Mouse (Mus musculus) erythroblast, embryonic 14.5 days (primary cell): ENCODE measurements around the gene Milr1.

Source experiments
- GATA1 ChIP-seq: IDR thresholded peaks from 2 replicates; pipeline ENCODE4 v1.6.1; 2012; ENCODE audit warnings: low read length, inconsistent platforms, mixed read lengths
- TAL1 ChIP-seq: IDR thresholded peaks from 3 replicates; pipeline ENCODE4 v1.6.1; 2012; ENCODE audit warnings: low read length, inconsistent platforms, mixed read lengths

DNA sequence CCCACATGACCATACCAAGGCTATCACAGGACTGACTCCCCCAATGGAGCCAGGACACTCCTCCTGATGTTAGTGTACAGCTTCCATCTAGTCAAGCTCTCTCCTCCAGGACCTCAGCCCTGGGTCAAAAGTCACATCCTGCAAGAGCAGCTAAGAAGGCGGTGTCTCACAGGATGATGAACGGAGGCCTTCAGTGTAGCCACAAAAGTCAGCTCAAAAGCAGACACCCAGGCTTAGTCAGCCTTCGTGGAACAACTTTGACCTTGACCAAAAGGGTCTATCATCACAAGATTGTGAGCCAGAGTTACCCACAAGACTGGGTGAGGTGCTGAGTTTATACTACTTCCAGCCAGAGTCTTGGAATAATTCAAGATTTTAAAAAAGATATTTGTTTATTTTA, 43.2 kb upstream of the Milr1 start:
- TF ChIP-seq TAL1 (no peak), GATA1 (no peak)
